Mouse (Mus musculus) induced T-regulatory cell, adult 2 months (primary cell): ENCODE data around the gene Hba-a1.
"Not testable (repeated sequence)": the region's sequence is repeated elsewhere in the genome, so short reads cannot be mapped to it uniquely, and the experiment has no call there.

Experiments
- DNase-seq: peaks from one replicate; pipeline ENCODE4 v3.0.0-alpha.2; 2012; ENCODE audit warnings: low read depth

The Hba-a1 gene

DNA sequence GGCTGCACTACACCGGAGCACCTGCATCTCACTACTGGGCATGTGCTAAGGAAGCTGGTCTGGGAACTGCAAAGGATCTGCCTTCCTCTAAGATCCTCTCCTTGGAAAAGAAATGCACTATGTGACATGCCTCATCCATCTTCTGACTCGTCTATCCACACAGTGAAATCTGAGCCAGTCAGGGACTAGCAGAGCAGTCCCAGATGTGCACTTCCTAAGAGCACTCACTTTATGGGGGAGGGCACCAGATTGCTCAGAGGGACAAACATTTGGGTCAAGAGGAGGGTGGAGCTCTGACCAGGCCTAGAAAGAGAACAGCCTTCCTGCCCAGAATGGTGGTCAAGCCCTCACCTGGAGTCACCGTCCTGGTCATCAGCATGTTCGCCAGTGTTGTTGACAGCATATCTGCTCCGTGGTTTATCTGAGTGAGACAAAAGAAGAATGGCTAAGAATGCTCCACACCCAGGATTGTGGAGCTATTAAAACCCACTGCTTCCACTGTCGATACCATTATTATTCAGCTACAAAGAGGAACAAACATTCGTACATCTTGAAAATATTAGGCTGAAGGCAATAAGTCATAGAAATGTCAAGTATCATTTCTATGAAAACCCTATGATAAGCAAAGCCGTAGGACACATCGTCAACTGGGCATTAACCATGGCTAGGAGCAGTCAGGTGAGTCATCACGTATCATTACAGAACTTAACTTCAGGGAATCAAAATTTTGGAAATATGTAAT lies 20.5 kb upstream of the Hba-a1 start:
- no peak for DNase-seq

DNA sequence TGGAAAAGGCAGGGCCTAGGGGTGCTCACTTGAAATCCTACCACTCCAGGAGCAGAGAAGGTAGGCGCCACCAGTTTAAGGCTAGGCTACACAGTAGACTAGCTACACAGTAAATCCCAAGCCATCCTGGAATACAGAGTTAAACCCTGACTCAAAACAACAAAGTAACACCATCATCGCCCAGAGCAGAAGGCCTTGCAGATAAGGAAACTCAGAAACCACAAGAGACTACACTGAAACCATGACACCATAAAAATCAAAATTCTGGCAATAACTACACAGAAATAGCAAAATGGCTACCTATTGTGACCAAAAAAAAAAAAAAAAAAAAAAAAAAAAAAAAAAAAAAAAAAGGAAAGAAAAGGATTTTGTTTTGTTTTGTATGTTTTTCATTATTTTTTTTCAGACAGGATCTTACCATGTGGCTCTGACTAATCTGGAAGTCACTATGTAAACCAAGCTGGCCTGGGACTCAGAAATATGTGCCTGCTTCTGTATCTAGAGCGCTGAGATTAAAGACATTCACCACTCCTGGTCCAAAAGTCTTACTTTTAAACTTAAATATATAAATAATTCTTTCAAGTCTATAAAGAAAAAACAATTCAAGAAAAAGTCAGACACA lies 18.1 kb upstream of the Hba-a1 start:
- DNase-seq: peak; percentile 27

DNA sequence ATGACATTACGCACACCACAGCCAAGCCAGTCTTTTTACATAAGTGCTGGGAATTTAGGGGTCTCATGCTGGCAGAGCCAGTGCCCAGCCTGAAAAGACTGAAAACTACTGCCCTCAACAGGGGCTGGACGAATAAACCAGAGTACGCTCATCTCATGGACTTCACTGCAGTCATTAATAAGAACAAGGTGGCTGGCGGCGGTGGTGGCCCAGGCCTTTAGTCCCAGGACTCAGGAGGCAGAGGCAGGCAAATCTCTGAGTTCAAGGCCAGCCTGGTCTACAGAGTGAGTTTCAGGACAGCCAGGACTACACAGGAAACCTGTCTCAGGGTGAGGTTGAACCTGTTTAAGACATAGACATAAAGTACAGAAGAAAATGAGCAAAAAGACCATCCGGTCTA lies 17.1 kb upstream of the Hba-a1 start:
- no peak for DNase-seq

DNA sequence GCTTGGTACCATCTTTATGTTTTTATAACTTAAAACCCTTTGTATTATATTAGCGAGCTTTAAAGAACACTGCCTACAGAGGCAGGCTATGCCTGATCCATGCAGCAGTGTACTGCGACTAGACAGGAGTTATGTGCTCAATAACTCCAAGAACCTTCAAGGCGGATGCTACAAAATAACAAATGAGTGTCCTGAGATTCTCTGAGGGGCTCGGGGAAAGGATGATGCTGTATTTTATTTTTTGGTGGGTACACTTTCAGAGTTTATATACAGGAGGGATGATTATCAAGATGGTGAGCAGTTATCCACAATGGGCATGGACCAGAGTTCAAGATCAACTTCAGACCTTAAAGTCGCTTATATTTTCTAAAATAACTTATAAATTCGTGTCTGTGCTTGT lies 16.5 kb upstream of the Hba-a1 start:
- DNase-seq: no peak

DNA sequence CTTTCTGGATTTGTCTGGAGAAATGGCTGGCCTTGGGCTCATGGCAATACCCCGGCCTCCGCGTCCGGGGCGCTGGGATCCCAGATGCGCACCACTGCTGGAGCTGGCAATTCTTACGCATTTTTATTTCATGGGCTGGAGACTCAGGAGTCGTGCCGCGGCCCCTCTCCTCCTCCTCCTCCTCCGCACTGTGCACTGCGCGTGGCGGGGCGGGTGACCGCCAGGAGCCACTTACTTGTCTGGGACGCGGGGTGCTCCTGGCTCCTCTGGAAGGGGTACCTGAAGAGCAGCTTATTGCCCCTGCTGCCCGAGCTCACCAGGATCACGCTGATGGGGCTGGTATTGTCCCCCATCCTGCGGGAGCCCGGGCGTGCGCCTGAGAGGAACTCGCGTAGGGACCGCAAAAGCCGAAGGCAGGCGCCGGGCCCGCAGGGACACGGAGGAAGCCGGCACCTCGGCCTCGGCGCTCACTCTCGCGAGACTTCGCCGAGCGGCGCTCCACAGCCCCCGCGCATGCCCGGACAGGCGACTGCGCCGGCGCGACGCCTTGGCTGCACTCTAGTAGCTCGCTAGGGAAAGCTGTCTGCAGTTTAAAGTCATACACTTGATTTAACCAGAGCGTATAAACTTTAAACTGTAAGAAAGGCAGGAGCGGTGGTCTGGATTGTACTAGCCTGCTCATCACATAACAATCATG lies 16.0 kb upstream of the Hba-a1 start, which contains the start of gene Nprl3:
Gene Nprl3 (minus strand): TSS at position 520 of the 697 bp plus-strand sequence.
- DNase-seq: peak; percentile 96

DNA sequence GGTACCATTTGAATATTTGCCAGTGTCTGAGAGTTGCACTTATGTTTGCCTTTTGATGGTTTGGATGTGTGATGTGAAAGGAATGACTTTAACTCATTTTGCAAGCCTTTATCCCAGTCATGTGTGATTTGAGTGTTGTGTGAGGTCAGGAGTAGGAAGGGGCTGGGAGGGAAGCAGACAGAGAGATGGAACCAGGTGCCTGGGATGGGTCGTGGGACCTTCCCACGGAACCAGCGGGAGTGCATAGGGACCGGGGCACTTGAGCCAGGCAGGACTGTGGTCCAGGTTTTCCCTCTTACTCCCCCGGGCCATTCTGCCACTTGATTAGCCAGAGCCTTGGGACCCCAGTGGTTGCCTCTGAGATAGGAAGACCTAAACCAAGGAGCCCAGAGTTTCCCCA lies 15.3 kb upstream of the Hba-a1 start:
- DNase-seq: no peak

DNA sequence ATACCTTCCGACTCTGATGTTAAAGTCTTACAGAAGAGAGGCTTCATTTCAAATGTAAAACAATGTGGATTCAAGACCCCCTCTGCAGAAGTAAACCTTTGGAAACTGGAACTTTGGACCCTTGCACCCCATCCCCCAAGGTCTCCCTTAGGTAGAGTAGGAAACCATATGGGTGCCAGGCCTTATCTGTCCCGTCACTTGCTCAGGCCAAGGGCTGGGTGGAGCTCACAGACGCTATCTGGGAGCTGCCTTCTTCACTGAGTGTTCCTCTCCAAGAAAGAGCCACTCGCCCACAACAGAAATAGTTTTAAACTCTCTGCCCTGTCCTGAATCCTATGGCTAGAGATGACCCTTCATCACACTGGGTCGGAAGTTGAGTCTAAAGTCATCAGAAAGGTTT lies 14.4 kb upstream of the Hba-a1 start:
- DNase-seq: no peak

DNA sequence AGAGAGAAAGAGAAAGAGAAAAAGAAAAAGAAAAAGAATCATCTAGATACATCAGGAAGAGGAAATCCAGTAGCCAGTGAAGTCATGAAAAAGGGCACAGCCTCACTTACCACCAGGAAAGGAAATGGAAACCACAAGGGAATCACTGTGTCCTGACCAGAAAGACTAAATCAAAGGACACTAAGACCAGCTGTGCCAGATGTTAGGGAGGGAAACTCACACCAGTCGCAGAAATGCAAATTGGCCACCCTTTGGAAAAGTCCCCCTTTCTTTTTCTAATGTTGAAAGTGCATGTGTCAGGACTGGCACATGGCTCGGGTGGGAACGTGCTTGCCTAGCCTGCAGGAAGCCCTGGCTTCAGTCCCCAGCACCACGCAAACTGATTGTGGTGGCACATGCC lies 12.1 kb upstream of the Hba-a1 start:
- peak; percentile 26 for DNase-seq

DNA sequence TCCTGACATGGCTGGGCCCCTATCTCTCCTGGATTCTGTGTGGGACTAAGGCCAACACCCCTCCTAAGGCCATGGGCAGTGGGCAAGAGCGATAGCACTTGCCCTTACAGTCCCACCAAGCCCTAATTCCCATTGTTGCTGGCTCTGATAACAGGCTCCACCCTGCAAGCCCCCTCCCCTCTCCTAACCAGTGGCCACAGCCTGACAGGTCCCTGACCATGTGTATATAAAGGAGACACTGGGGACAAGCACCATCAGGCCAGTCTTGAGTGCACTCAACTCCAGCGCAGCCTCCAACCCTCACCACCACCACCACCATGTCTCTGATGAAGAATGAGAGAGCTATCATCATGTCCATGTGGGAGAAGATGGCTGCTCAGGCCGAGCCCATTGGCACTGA lies 7.0 kb upstream of the Hba-a1 start, which contains the start of gene Hba-x:
Gene Hba-x (plus strand): TSS at position 54 of the 400 bp plus-strand sequence.
- no peak for DNase-seq

DNA sequence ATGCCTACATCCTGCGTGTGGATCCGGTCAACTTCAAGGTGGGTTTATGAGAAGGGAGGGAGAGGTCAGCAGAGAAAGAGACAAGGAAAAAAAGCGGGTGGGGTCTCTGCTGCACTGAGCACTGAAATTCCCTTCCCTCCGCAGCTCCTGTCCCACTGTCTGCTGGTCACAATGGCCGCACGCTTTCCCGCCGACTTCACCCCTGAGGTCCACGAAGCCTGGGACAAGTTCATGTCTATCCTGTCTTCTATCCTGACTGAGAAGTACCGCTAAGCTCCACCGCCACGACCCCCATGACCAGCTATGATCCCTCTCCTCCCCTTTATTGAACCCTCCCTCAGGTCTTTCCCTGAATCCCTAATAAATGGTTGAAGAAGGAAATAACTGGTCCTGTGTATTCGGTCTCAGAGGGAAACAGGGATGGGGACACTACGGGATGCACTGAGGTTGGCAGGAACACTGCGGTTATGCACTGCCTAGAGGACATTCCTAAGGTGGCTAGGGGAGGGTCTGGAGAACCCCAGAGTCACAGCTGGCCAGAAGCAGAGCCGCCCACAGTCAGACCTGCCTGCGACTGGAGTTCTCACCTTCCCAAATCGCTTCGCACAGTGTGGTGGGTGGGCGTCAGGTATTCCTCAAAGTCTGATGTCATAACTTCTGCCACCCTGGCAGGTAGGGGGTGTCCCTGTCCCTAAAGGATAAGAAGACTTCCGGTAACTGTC lies 5.4 kb upstream of the Hba-a1 start:
- DNase-seq: no peak

DNA sequence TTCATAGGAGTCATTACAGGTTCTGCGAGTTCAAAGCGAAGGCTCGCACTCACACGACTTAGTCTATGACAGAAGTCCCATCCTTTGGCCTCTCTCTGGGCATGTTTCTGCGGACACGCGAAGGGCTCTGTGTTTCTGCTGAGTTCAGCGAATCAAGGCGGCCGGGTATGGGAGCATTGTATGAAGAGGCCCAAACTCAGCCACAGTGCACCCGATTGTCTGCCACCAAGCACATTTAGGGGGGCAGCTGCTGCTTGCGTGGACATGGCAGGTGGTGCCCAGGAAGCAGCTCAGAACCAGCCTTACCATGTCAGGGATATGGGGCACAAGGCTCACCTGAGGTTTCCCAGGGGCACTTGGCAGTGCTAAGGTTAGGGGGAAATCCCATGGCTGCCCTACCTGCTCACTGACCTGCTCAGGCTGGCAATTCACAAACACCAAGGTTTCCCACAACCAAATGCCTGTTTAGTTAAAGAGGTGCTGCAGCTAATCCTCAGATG lies 4.8 kb upstream of the Hba-a1 start:
- no peak for DNase-seq

DNA sequence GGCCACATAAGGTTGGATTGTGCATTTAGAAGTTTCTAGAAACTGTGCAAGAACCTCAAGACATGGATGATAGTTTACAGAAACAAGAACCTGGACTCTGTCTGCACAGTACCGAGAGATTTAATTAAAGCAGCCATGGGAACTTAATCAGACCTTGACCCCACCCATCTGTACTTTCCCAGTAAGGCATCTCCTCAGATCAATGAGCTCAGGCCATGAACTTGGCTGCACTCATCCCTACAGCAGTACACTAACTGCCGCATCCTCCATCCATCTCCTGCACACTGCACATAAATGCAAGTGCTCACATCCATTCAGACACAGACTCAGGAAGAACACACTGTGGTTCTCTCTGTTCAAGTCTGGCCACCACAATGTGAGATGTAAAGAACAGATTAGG lies 2.7 kb upstream of the Hba-a1 start:
- DNase-seq: no peak

DNA sequence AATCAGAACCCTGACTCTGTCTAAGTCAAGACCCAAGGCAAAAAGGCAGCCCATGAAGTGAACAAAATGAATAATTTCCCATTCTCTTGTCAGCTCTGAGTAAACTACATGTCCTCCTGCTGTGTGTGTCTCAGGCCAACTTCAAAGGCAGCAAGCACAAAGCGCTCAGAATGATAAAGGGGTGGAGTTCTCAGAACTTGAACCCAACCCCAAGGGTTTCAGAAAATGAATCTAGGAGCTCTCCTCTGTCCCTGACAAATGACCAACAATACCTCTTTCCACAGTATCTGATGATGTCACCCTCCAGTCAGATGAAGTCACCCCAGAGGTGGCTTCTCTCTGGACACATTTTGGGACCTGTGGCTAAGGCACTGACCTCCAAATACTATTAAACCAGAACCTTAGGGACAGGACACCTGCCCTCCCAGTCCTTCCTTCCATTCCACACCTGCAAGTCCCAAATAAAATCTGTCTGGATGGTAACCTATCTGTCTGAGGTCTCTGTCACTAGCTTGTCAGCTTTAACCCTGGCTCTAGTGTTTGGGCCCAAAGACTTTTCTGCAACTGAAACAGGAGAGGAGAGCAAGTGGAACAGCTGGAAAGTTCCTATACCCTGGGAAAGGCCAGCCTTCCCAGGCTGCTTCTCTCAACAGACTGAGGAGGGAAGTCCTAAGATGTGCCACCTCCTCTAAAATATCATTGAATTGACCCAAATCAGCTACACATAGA lies 1.7 kb upstream of the Hba-a1 start:
- DNase-seq: no peak

DNA sequence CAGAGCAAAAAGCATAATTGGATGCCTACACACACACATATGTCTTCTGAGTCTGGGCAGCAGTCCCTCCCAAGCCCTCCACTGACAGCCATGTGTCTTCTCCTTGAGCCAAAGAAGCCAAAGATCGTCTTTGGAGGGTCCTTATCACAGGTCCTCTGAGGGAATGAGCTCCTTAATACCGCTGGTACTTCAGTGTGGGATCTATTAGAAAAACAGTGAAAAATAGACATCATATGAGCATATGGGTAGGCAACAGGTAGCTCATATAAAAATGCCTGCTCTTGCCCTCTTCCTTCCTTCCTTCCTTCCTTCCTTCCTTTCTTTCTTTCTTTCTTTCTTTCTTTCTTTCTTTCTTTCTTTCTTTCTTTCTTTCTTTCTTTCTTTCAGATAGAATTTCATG lies 1.3 kb downstream of the Hba-a1 start:
- DNase-seq: not testable (repeated sequence)

DNA sequence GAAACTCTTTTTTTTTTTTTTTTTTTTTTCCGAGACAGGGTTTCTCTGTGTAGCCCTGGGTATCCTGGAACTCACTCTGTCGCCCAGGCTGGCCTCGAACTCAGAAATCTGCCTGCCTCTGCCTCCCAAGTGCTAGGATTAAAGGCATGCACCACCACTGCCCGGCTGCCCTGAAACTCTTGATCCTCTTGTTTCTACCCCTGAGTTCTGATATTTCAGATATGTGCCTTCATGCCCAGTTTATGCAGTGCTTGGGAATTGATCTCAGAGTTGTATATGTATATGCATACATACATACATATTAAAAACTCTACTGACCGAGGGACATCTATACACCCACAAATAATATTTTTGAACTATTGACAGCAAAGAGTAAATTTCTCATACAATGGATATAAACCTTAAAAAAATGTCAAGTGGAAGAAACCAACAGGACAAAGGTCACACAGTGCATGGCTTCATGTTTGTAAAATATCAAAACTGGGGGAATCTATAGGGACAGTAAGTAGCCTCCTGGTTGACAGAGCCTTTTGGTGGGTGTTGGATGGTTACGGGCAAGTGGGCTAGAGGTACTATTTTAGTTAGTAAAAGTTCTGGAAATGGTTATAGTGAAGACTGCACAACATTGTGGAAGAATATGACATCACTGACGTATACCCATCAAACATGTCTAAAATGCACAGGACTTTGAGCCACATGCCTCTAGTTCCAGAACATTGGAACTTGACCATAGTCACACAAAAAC lies 1.9 kb downstream of the Hba-a1 start:
- no peak for DNase-seq

DNA sequence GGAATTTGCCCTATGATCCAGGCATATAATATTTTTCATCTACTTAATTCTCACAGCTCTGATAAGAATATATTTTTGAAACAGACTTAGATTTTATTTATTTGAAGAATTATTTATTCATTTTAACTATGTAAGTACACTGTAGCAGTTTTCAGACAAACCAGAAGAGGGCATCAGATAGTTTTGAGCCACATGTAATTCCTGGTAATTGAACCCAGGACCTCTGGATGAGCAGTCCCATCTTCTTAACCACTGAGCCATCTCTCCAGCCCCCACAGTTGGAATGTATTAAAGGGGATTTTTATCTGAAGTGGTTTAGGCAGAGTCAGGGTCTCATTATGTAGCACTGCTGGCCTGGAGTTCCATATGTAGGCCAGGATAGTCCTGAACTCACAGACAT lies 2.6 kb downstream of the Hba-a1 start:
- not testable (repeated sequence) for DNase-seq

DNA sequence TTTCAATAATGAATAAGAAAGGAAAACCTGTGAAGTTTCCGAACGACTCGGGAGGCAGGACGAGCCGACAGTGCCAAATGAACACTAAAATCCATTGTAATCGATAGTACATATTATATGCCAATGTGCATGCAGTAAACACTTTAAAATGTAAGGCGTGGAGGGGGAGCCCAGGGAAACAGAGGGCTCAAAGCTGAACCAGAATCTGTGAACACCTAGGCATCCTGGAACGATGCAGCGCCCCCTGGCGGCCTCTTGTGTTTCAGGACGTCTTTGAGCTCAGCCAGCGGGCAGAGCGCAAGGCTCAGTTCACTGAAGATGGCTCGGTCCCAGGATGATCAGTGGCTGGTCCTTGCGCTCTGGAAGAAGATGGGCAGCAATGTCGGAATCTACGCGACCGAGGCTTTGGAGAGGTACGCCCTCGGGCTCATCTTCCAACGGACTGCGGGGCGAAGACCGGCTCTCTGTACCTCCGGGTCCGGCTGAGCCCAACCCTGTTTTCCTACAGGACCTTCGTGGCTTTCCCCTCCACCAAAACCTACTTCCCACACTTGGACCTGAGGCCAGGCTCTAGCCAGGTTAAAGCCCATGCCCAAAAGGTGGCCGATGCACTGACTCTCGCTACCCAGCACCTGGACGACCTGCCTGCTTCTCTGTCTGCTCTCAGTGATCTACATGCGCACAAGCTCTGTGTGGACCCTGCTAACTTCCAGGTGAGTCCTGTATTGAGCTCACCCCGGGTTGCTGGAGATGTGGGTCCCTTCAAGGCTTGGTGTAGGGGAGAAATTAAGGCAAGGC lies 3.6 kb downstream of the Hba-a1 start, which contains the start of gene Hbq1b:
Gene Hbq1b (plus strand): TSS at position 271 of the 798 bp plus-strand sequence.
- peak; percentile 66 for DNase-seq

DNA sequence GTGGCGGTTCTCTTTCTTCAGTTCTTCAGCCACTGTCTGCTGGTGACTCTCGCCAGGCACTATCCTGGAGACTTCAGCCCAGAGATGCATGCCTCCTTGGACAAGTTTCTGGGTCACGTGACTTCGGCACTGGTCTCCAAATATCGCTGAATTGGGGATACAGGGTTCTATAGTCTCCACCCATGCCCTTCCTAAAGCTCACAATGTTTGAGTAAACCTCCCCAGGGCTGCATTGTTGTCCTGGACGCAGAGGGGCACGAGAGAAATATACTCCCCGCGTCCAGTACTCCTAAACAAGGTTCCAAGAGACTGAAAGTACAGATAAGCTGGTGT lies 4.1 kb downstream of the Hba-a1 start:
- no peak for DNase-seq

DNA sequence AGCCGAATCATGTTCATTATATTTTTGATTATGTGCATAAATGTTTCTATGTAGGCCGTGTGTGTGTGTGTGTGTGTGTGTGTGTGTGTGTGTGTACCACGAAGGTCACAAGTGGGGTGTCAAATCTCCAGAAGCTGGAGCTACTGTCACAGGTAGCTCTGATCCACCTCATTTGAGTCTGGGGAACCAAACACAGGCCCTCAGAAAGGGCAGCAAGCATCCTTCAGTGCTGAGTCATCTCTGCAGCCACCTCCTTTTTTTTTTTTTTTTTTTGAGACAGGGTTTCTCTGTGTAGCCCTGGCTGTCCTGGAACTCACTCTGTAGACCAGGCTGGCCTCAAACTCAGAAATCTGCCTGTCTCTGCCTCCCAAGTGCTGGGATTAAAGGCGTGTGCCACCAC lies 9.5 kb downstream of the Hba-a1 start:
- DNase-seq: not testable (repeated sequence)

DNA sequence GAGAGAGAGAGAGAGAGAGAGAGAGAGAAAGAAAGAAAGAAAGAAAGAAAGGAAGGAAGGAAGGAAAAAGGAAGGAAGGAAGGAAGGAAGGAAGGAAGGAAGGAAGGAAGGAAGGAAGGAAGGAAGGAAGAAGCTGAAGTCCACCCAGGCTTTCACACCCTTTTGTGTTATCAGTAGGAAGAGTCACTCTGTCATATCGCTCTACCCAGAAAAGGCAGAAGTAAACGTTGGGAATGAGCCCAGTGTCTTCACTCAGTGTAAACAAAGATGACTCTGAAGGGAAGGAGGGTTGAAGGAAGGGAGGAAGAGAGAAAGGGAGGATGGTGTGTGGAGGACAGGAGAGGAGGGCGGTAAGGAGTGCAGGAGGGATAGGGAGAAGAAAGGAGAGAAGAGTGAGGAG lies 10.2 kb downstream of the Hba-a1 start:
- DNase-seq: not testable (repeated sequence)
